Mouse (Mus musculus): Measurements from ENCODE around the gene Nxn. TPM values are rescaled to one million over a fixed set of nuclear protein-coding genes. Genes with fewer than 3 reads are reported as not detected.

The Nxn gene
- 10 to 100 TPM; 20.4 to 34.1 TPM for total RNA-seq (2021)
- long read RNA-seq, experiment 1, transcript Nxn-201 (8 exons, 2,755 nt) = major isoform, 23 of 27 reads
- long read RNA-seq, experiment 1, partial matches to known transcripts = 1 of 27 reads
- long read RNA-seq, experiment 1, other reads (novel, unspliced or antisense) = 3 of 27 reads
- long read RNA-seq, experiment 2, transcript Nxn-201 (8 exons, 2,755 nt) = major isoform, 101 of 112 reads
- long read RNA-seq, experiment 2, partial matches to known transcripts = 3 of 112 reads
- long read RNA-seq, experiment 2, other reads (novel, unspliced or antisense) = 6 of 112 reads

DNA sequence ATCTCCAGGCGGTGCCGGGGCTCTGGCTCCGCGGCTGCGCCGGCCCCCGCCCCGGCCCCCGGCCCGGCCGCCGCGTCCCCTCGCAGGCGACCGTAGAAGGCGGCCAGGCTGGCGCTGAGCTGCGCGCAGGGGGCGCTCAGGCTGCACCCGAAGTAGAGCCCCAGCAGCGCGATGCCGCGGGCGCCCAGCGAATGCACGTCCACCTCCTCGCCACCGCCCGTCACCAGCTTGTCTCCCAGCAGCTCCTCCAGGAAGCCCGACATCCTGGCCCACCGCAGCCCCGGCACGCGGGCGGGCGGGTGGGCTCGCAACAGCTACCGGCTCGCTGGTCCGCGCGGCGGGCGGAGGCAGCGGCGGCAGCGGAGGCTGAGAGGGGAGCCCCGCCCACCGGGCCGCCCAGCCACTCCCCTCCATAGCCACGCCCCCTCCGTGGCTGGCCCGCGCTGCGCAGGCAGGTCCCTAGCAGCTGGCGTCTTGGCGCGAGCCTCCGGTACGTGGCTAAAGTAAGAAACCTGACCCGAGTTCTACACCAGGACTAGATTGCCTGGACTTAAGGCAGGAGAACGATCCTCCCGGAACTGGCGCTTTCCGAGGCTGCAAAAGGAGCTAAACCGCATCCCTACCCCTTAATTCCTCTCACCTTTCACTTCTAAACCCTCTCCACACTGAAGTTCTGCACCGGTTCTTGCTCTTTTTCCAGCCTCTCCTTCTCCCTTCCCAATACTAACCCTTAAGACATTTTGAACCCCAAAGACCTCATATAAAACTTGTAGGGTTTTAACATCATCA, at the start of gene Nxn:
Gene Nxn (minus strand): TSS at position 343 of the 789 bp plus-strand sequence.
- peak; percentile 96 to 97 for DNase-seq (ENCODE audit: low spot score in 2 of 2)

DNA sequence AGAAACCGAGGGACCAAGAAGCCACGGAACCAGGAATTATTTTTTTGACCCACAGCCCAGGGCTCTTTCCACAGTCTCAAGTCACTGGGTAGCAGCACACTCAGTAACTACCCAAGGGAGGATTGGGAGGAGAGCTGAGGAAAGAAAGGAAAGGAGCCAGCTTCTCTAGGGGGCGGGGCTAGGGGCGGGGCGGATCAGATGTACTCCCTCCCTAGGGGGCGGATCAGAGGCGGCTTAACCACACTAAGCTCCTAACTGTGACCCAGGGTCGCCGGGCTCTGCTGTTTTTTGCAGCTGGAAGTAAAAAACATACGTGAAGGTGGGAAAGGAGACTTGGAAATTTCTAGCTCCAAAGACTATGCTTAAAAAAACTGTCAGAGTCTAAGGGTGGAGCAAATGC, 47.3 kb upstream of the Nxn start:
- no peak for DNase-seq (ENCODE audit: low spot score in 2 of 2)

GRCm38 (mm10) chr11:76445459-76445858, 46.5 kb upstream of the Nxn start:
- DNase-seq (ENCODE audit: low spot score in 2 of 2) = no peak

- DNase-seq (ENCODE audit: low spot score in 2 of 2) = no peak
Observed at GRCm38 (mm10) chr11:76439666-76440065, 40.7 kb upstream of the Nxn start.

DNA sequence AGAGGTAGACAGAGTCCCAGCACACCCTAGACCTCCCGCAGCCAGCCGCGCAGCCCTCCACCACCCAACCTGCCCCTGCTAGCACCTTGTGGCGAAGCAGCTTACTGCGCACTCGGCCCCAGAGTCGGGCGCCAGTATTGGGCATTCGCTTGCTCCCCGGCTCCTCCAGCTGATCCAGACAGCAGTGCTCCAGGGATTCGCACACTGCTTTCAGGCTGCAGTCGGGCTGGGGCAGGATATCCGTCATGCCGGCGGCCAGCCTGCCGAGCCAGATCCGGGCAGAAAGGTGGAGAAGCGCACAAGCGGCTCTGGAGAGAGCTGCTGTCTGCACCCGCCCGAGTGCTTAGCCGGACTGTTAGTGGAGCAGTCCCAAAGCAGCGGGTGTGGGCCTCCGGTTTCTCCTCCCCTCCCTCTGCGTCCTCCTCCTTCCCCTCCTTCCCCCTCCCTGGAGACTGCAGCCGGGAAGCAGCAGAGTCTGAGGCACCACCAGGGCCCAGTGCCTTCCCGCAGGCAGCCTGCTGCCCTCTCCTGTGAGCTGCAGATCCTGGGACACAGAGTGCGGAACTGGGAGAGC, 38.0 kb upstream of the Nxn start:
- DNase-seq (ENCODE audit: low spot score in 2 of 2) = peak; percentile 26 to 30

DNA sequence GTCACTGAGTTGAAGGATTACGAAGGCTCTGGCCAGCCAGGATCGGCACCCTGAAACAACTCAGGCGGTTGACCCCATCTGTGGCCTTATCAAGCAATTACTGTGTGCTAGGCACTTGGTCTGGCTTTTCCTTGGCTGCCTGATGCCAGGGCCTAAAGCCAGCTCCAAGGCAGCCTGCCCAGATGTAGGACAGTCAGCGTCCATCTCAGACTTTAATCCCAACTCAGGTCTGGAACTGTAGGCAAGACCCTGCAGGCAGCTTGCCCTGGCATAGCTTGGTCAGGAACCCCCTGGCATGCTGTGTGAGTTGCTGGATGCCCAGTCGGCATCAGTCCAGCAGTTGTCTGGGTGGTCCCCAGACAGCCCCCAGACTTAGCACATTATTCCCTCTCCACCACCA, 37.1 kb upstream of the Nxn start:
- DNase-seq (ENCODE audit: low spot score in 2 of 2) = no peak

- no peak for DNase-seq (ENCODE audit: low spot score in 2 of 2)
Observed at GRCm38 (mm10) chr11:76429966-76430631, 31.2 kb upstream of the Nxn start.

DNA sequence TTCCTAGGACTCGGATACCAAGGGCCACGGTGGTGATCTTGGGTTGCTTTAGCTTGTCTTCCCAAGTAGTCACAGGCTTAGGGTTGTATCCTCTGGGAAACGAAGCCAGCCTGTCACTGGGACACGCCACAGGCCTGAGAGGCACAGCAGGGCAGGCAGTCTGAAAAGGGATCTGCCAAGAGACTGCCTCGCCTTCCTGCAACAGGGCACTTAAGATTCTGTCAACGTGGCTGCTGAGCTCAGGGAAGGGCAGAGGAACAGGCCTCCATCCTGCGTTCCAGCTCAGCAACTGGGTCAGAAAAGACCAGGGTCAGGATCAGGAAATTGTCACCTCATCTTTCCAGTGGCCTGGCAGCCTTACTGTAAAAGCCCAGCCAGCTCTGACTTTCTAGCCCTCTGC, 30.6 kb upstream of the Nxn start:
- DNase-seq (ENCODE audit: low spot score in 2 of 2) = no peak

DNA sequence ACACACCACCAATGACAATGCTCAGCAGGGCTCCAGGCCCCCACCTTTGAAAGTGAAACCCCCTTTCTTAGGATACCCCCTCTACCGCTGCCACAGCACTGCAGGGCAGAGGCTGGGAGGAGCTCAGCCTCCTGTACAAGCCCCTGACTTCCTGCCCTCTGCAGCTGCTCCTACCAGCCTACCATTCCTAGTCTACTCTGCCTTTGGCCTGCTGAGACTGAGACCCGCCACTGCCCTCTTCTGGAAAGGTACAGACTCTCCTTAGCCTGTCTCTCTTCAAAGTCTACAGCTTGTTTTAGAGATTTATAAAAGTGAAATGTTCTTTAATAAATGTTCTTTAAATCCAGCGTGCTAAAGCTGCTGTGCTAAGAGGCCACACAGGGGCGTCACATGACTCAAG, 30.1 kb upstream of the Nxn start:
- no peak for DNase-seq (ENCODE audit: low spot score in 2 of 2)

DNA sequence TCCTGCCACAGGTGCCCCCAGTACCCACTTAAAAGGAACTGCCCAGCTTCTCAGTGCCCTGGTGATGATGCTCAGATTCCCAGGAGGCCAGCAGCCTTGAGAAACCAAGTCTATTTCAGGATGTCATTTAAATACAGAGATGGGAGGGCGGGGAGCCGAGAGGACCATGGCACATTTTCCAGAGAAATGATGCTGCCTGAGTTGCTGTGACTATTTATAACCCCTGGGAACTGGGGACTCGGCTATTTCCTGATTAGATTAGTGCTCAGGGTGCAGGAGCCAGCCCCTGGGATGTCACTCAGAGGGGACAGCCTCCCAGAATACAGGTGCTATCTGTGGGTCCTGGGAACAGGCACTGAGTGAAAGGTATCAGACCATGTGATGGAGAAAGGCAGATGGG, 28.8 kb upstream of the Nxn start:
- no peak for DNase-seq (ENCODE audit: low spot score in 2 of 2)

GRCm38 (mm10) chr11:76425749-76426148, 26.8 kb upstream of the Nxn start:
- no peak for DNase-seq (ENCODE audit: low spot score in 2 of 2)

GRCm38 (mm10) chr11:76420896-76421295, 22.0 kb upstream of the Nxn start:
- DNase-seq (ENCODE audit: low spot score in 2 of 2) = no peak

GRCm38 (mm10) chr11:76419179-76419578, 20.2 kb upstream of the Nxn start:
- DNase-seq (ENCODE audit: low spot score in 2 of 2) = no peak

- DNase-seq (ENCODE audit: low spot score in 2 of 2) = peak; percentile 36 to 46
Observed at GRCm38 (mm10) chr11:76418423-76418822, 19.5 kb upstream of the Nxn start.

DNA sequence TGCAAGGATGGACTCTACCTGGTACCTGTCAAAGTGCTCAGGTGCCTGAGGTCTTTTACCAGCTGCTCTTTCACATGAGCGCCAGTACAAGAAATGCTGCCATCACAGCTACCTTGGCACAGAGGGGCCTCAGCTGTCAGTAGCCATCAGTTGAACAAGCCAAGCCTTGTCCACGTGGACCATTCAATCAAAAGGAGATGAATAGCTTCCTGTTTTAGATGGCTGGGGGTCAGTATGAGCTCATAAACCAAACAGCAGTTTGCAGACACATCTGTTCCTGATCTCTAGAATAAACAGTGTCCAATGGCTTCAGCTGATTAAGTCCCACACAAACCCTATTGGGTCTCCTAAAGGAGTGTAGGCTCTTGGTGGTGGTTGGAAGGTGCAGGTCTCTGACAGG, 17.0 kb upstream of the Nxn start:
- no peak for DNase-seq (ENCODE audit: low spot score in 2 of 2)

GRCm38 (mm10) chr11:76415001-76415400, 16.1 kb upstream of the Nxn start:
- no peak for DNase-seq (ENCODE audit: low spot score in 2 of 2)

- no peak for DNase-seq (ENCODE audit: low spot score in 2 of 2)
Observed at GRCm38 (mm10) chr11:76413202-76413601, 14.3 kb upstream of the Nxn start.

GRCm38 (mm10) chr11:76410826-76411225, 11.9 kb upstream of the Nxn start:
- peak; percentile 45 to 65 for DNase-seq (ENCODE audit: low spot score in 2 of 2)

DNA sequence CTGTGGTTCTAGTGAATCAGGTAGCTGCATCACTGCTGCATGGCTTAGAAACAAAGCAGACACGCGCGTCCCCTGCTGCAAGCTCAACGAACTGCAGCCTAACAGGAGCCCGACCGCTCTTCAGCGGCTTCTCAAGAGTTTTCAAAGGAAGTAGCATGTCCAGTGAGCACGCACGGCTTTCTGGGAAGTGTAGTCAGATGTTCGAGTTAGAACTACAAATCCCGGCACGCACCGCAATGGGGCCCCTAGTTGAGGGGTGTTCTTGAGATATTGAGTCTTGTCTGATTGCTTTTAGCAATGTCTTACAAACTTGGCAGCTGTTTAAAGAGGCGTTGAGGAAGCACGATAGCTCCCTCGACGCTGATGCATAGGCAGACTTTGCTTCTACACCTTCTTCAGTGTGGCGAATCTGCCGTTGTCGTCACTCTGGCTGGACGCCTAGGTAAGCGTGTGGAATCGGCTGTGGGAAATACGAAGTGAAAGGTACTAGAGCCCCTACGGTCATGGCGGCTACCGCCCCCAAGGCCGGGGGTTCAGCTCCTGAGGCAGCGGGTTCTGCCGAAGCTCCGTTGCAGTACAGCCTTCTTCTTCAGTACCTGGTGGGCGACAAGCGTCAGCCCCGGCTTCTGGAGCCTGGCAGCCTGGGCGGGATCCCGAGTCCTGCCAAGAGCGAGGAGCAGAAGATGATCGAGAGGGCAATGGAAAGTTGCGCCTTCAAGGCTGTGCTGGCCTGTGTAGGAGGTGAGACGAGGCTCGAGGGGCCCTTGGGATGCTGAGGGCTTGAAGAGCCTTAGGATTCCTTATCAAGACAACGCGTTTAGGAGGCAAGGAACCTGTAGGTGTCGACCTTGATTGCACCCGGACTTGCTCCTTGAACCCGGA, 8.0 kb upstream of the Nxn start, which contains the start of gene Timm22:
Gene Timm22 (plus strand): TSS at position 251 of the 882 bp plus-strand sequence.
- DNase-seq (ENCODE audit: low spot score in 2 of 2) = peak; percentile 93 to 98

- DNase-seq (ENCODE audit: low spot score in 2 of 2) = no peak
Observed at GRCm38 (mm10) chr11:76405626-76406264, 6.8 kb upstream of the Nxn start.
